Mouse (Mus musculus): ENCODE measurements around the gene Slc25a36. TPM values are rescaled to one million over a fixed set of nuclear protein-coding genes. Genes with fewer than 3 reads are reported as not detected.

Gene Slc25a36
- polyA plus RNA-seq (2014; fragmentation: Illumina TruSeq; extraction: RNeasy Lipid Tissue Mini Kit (QIAGEN cat#74804); ENCODE audit: insufficient read depth, low read depth, low replicate concordance): 25.5 TPM

GRCm38 (mm10) chr9:97110571-97111390 is at the start of gene Slc25a36:
Gene Slc25a36, minus strand, starts transcription at chr9:97111157.

Other genes starting within 250 kb of the Slc25a36 start
- 6.2 TPM for gene Pxylp1, start 218.5 kb downstream of the Slc25a36 start, polyA plus RNA-seq (2014; fragmentation: Illumina TruSeq; extraction: RNeasy Lipid Tissue Mini Kit (QIAGEN cat#74804); ENCODE audit: insufficient read depth, low read depth, low replicate concordance)
- 0.31 TPM for gene Spsb4, start 92.3 kb downstream of the Slc25a36 start, polyA plus RNA-seq (2014; fragmentation: Illumina TruSeq; extraction: RNeasy Lipid Tissue Mini Kit (QIAGEN cat#74804); ENCODE audit: insufficient read depth, low read depth, low replicate concordance)

Measured in lung, adult 10 weeks (tissue).